Mouse (Mus musculus): ENCODE results near the gene Whrn. TPM values are rescaled to one million over a fixed set of nuclear protein-coding genes. Genes with fewer than 3 reads are reported as not detected.

Gene Whrn
- polyA plus RNA-seq, 1 experiment from 2014 or later: 4.1 TPM

- Histone ChIP-seq H3K36me3 (ENCODE audit: control insufficient read depth, insufficient read depth, low read length) (no peaks in the 10 kb centered on the region), H3K27ac (ENCODE audit: low read depth, low read length) (peak overlapping the region; percentile 63), H3K9ac (ENCODE audit: low read length) (peak overlapping the region; percentile 65), H3K4me1 (ENCODE audit: control insufficient read depth, insufficient read depth, low read length) (peaks cover 34% of the 10 kb centered on the region), H3K4me2 (ENCODE audit: low read length) (peak overlapping the region; percentile 95), H3K27me3 (replicated peaks; ENCODE audit: control insufficient read depth, insufficient read depth, low read length) (no peaks in the 10 kb centered on the region), H3K9me3 (replicated peaks; ENCODE audit: control insufficient read depth, low read length) (no peaks in the 10 kb centered on the region), H3K4me3 (ENCODE audit: low read depth, low read length) (peak overlapping the region; percentile 68)
- peak; percentile 79 for DNase-seq (ENCODE audit: low spot score)
- peak; percentile 69 for ATAC-seq
- under 1% methylated on average over 33 of the region's 39 CpGs for WGBS
Observed at GRCm38 (mm10) chr4:63409908-63410582, 85.7 kb downstream of the Whrn start.

- H3K4me2 ChIP-seq (ENCODE audit: low read length): peak overlapping the region; percentile 95
- H3K4me1 ChIP-seq (ENCODE audit: control insufficient read depth, insufficient read depth, low read length): peaks cover 40% of the 10 kb centered on the region
- H3K27me3 ChIP-seq (replicated peaks; ENCODE audit: control insufficient read depth, insufficient read depth, low read length): no peaks in the 10 kb centered on the region
- WGBS: 1% methylated on average over 18 of the region's 18 CpGs
- no peaks in the 10 kb centered on the region for H3K9me3 ChIP-seq (replicated peaks; ENCODE audit: control insufficient read depth, low read length)
- ATAC-seq (no peak), DNase-seq (ENCODE audit: low spot score) (no peak)
- H3K27ac ChIP-seq (ENCODE audit: low read depth, low read length): peak overlapping the region; percentile 63
- peak overlapping the region; percentile 65 for H3K9ac ChIP-seq (ENCODE audit: low read length)
- no peaks in the 10 kb centered on the region for H3K36me3 ChIP-seq (ENCODE audit: control insufficient read depth, insufficient read depth, low read length)
- peak overlapping the region; percentile 68 for H3K4me3 ChIP-seq (ENCODE audit: low read depth, low read length)
Observed at GRCm38 (mm10) chr4:63409317-63409907, 86.4 kb downstream of the Whrn start.

- Histone ChIP-seq H3K36me3 (ENCODE audit: control insufficient read depth, insufficient read depth, low read length) (no peaks in the 10 kb centered on the region), H3K27ac (ENCODE audit: low read depth, low read length) (peak overlapping the region; percentile 74), H3K9me3 (replicated peaks; ENCODE audit: control insufficient read depth, low read length) (no peaks in the 10 kb centered on the region), H3K4me1 (ENCODE audit: control insufficient read depth, insufficient read depth, low read length) (peaks cover 47% of the 10 kb centered on the region), H3K4me2 (ENCODE audit: low read length) (peak overlapping the region; percentile 95), H3K9ac (ENCODE audit: low read length) (peak overlapping the region; percentile 65), H3K27me3 (replicated peaks; ENCODE audit: control insufficient read depth, insufficient read depth, low read length) (no peaks in the 10 kb centered on the region), H3K4me3 (ENCODE audit: low read depth, low read length) (peak overlapping the region; percentile 68)
- peak; percentile 47 for ATAC-seq
- WGBS: 6% methylated on average over 8 of the region's 8 CpGs
- DNase-seq (ENCODE audit: low spot score): peak; percentile 80
Observed at GRCm38 (mm10) chr4:63408649-63409048, 87.1 kb downstream of the Whrn start.

GRCm38 (mm10) chr4:63408247-63408646 is 87.5 kb downstream of the Whrn start:
- Histone ChIP-seq H3K4me1 (ENCODE audit: control insufficient read depth, insufficient read depth, low read length) (peaks cover 51% of the 10 kb centered on the region), H3K4me3 (ENCODE audit: low read depth, low read length) (peak overlapping the region; percentile 68), H3K36me3 (ENCODE audit: control insufficient read depth, insufficient read depth, low read length) (no peaks in the 10 kb centered on the region), H3K27me3 (replicated peaks; ENCODE audit: control insufficient read depth, insufficient read depth, low read length) (no peaks in the 10 kb centered on the region), H3K4me2 (ENCODE audit: low read length) (peak overlapping the region; percentile 95), H3K9me3 (replicated peaks; ENCODE audit: control insufficient read depth, low read length) (no peaks in the 10 kb centered on the region), H3K27ac (ENCODE audit: low read depth, low read length) (peak overlapping the region; percentile 74), H3K9ac (ENCODE audit: low read length) (peak overlapping the region; percentile 47)
- 22% methylated on average over 7 of the region's 7 CpGs for WGBS
- peak; percentile 19 for ATAC-seq
- peak; percentile 78 for DNase-seq (ENCODE audit: low spot score)

DNA sequence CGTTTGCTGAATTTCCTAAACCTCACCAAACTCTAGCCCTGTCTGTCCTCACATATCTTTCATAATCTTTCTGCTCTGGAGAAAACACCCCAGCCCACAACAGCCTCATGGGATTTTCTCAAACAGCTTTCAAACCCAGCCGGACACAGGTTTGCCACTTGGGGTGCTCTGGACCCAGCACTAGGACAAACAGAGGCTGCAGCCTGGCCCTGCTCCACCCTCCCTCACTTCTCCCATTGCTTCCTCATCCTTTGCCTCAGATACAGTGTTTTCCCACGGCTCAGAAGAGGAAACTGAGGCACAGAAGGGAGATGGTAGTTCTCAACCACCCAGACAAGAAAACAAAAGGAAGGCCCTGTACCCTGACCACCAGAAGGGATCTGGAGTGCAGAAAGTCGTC is 90.1 kb downstream of the Whrn start:
- WGBS: 47% methylated on average over 4 of the region's 4 CpGs
- Histone ChIP-seq H3K9me3 (replicated peaks; ENCODE audit: control insufficient read depth, low read length) (no peaks in the 10 kb centered on the region), H3K27me3 (replicated peaks; ENCODE audit: control insufficient read depth, insufficient read depth, low read length) (no peaks in the 10 kb centered on the region), H3K4me1 (ENCODE audit: control insufficient read depth, insufficient read depth, low read length) (peaks cover 69% of the 10 kb centered on the region), H3K36me3 (ENCODE audit: control insufficient read depth, insufficient read depth, low read length) (peaks cover 3% of the 10 kb centered on the region; the same call in 1 of the 2 replicates), H3K9ac (ENCODE audit: low read length) (no peak overlapping the region), H3K27ac (ENCODE audit: low read depth, low read length) (peak overlapping the region; percentile 92), H3K4me3 (ENCODE audit: low read depth, low read length) (no peak overlapping the region), H3K4me2 (ENCODE audit: low read length) (peak overlapping the region; percentile 16; the same call in 1 of the 2 replicates)
- no peak for DNase-seq (ENCODE audit: low spot score)
- ATAC-seq: no peak

GRCm38 (mm10) chr4:63405051-63405450 is 90.7 kb downstream of the Whrn start:
- ATAC-seq: peak; percentile 38
- H3K4me1 ChIP-seq (ENCODE audit: control insufficient read depth, insufficient read depth, low read length): peaks cover 70% of the 10 kb centered on the region
- H3K9ac ChIP-seq (ENCODE audit: low read length): no peak overlapping the region
- H3K27ac ChIP-seq (ENCODE audit: low read depth, low read length): peak overlapping the region; percentile 92
- WGBS: 7% methylated on average over 7 of the region's 7 CpGs
- H3K36me3 ChIP-seq (ENCODE audit: control insufficient read depth, insufficient read depth, low read length): peaks cover 3% of the 10 kb centered on the region; the same call in 1 of the 2 replicates
- no peaks in the 10 kb centered on the region for H3K27me3 ChIP-seq (replicated peaks; ENCODE audit: control insufficient read depth, insufficient read depth, low read length)
- peak overlapping the region; percentile 16; the same call in 1 of the 2 replicates for H3K4me2 ChIP-seq (ENCODE audit: low read length)
- no peak overlapping the region for H3K4me3 ChIP-seq (ENCODE audit: low read depth, low read length)
- DNase-seq (ENCODE audit: low spot score): peak; percentile 84
- no peaks in the 10 kb centered on the region for H3K9me3 ChIP-seq (replicated peaks; ENCODE audit: control insufficient read depth, low read length)

- Histone ChIP-seq H3K27me3 (replicated peaks; ENCODE audit: control insufficient read depth, insufficient read depth, low read length) (no peaks in the 10 kb centered on the region), H3K36me3 (ENCODE audit: control insufficient read depth, insufficient read depth, low read length) (peaks cover 3% of the 10 kb centered on the region; the same call in 1 of the 2 replicates), H3K9ac (ENCODE audit: low read length) (peak overlapping the region; percentile 4; the same call in 1 of the 2 replicates), H3K4me1 (ENCODE audit: control insufficient read depth, insufficient read depth, low read length) (peaks cover 73% of the 10 kb centered on the region), H3K27ac (ENCODE audit: low read depth, low read length) (peak overlapping the region; percentile 92), H3K4me3 (ENCODE audit: low read depth, low read length) (no peak overlapping the region), H3K4me2 (ENCODE audit: low read length) (peak overlapping the region; percentile 49; the same call in 1 of the 2 replicates), H3K9me3 (replicated peaks; ENCODE audit: control insufficient read depth, low read length) (no peaks in the 10 kb centered on the region)
- ATAC-seq (no peak), DNase-seq (ENCODE audit: low spot score) (no peak)
- 80% methylated on average over 7 of the region's 7 CpGs for WGBS
Observed at GRCm38 (mm10) chr4:63404205-63404604, 91.6 kb downstream of the Whrn start.

DNA sequence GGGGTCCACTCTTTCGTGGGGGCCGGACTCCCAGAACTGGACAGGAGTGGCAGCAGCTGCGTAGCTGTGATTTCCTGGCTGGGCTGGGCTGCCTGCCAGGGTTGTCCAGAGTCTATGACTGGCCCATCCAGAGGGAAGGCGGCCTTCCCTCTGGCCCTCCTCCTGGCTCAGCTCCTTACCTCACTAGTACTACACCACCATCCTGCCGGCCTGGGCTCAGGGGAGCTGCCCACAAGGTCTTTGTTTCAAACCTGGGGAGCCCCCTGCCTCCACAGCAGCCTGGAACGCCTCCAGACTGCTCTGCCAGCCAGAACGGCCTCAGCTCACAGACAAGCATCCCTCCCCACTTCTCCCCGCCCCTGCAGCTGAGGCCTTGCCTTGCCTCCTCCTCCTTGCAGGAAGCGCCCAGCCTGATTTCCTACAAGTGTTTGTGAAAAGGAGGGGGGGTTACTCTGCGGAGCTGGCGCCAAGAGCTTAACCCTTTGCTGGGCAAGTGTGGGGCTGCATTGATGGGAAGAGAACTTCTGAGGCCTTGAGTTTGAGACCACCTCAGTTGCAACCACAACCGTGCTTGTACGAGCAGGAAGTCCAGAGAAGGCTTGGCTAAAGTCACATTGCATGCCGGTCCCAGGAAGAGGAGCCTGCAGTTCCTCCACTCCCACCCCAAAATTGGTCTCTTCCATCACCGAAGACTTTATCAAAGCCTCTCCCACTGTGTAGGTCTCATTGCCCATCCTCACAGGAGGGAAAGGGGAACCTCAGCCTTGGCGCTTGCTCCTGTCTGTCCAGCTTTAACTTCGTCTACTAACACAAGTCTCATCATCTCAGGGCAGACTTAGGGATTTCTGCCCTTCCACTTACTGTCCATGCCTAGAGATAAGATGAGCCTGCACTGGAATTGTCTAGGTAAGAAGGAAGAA is 92.5 kb downstream of the Whrn start, which contains the start of gene Akna:
TSS of gene Akna (minus strand) at position 315 of the 920 bp plus-strand sequence.
- WGBS: 7% methylated on average over 17 of the region's 17 CpGs
- peak within 1 kb of the TSS; percentile 55 for H3K9ac ChIP-seq (ENCODE audit: low read length)
- H3K36me3 ChIP-seq (ENCODE audit: control insufficient read depth, insufficient read depth, low read length): peaks cover 3% of the 10 kb centered on the region; the same call in 1 of the 2 replicates
- peak; percentile 95 for DNase-seq (ENCODE audit: low spot score)
- no peaks in the 10 kb centered on the region for H3K9me3 ChIP-seq (replicated peaks; ENCODE audit: control insufficient read depth, low read length)
- H3K4me3 ChIP-seq (ENCODE audit: low read depth, low read length): peak within 1 kb of the TSS; percentile 21
- no peaks in the 10 kb centered on the region for H3K27me3 ChIP-seq (replicated peaks; ENCODE audit: control insufficient read depth, insufficient read depth, low read length)
- H3K4me1 ChIP-seq (ENCODE audit: control insufficient read depth, insufficient read depth, low read length): peaks cover 66% of the 10 kb centered on the region
- H3K4me2 ChIP-seq (ENCODE audit: low read length): peak within 1 kb of the TSS; percentile 49
- peak; percentile 79 for ATAC-seq
- peak within 1 kb of the TSS; percentile 92 for H3K27ac ChIP-seq (ENCODE audit: low read depth, low read length)
